Mouse (Mus musculus) MEL (cell line): ENCODE data around the gene Map3k15. TPM values are rescaled to one million over a fixed set of nuclear protein-coding genes. Genes with fewer than 3 reads are reported as not detected.

Source experiments
- DNase-seq: peaks from one replicate; pipeline ENCODE4 v3.0.0; 2011; ENCODE audit warnings: low read depth, low spot score
- H3K27ac ChIP-seq: 2 replicates; pipeline ENCODE4 v1.5.1; 2012; ENCODE audit warnings: low read depth, mild to moderate bottlenecking, control low read depth, low read length, moderate library complexity; ENCODE audit not compliant: control insufficient read depth
- H3K27me3 ChIP-seq, 2 experiments: fragments of 150-350 bp in 1 of 2; sonication (generic) in 1 of 2; 2 replicates each; pipeline ENCODE4 v1.6.1; 2012; ENCODE audit warnings: low read length in 2 of 2, mild to moderate bottlenecking in 2 of 2, improper control_type of control experiment in 1 of 2, moderate library complexity in 1 of 2; ENCODE audit not compliant: insufficient read depth in 2 of 2, control insufficient read depth in 1 of 2
- H3K36me3 ChIP-seq, 2 experiments: 2 replicates each; pipeline ENCODE4 v1.6.1; 2012 to 2014; ENCODE audit warnings: low read length in 2 of 2, improper control_type of control experiment in 1 of 2, inconsistent platforms in 1 of 2, mild to moderate bottlenecking in 1 of 2; ENCODE audit not compliant: insufficient read depth in 2 of 2, control insufficient read depth in 1 of 2
- H3K4me1 ChIP-seq, 2 experiments: fragments of 150-350 bp in 1 of 2; sonication (generic) in 1 of 2; 2 replicates each; pipeline ENCODE4 v1.6.1; 2012; ENCODE audit warnings: low read length in 2 of 2, improper control_type of control experiment in 1 of 2, mild to moderate bottlenecking in 1 of 2; ENCODE audit not compliant: insufficient read depth in 2 of 2, control insufficient read depth in 1 of 2
- H3K4me3 ChIP-seq, 2 experiments: fragments of 150-350 bp in 1 of 2; sonication (generic) in 1 of 2; 2 replicates each; pipeline ENCODE4 v1.5.1; 2012; ENCODE audit warnings: low read depth in 2 of 2, low read length in 2 of 2, mild to moderate bottlenecking in 2 of 2, moderate library complexity in 2 of 2, control low read depth in 1 of 2, improper control_type of control experiment in 1 of 2; ENCODE audit not compliant: control insufficient read depth in 1 of 2, insufficient read depth in 1 of 2
- H3K79me2 ChIP-seq: 2 replicates; pipeline ENCODE4 v1.6.1; 2012; ENCODE audit warnings: mild to moderate bottlenecking, low read length, moderate library complexity; ENCODE audit not compliant: control insufficient read depth, poor library complexity, insufficient read depth
- H3K9ac ChIP-seq: 2 replicates; pipeline ENCODE4 v1.6.1; 2012; ENCODE audit warnings: low read depth, mild to moderate bottlenecking, control low read depth, low read length, moderate library complexity; ENCODE audit not compliant: control insufficient read depth, poor library complexity, severe bottlenecking
- H3K9me3 ChIP-seq: fragments of 150-350 bp; sonication (generic); replicated peaks from 2 replicates; pipeline ENCODE4 v1.6.1; 2012; ENCODE audit warnings: mild to moderate bottlenecking, low read length, improper control_type of control experiment, moderate library complexity; ENCODE audit not compliant: insufficient read depth
- EP300 ChIP-seq, 2 experiments: IDR thresholded peaks; 2 replicates each; pipeline ENCODE4 v1.6.1; 2011; ENCODE audit warnings: improper control_type of control experiment in 2 of 2, low read length in 2 of 2, low read depth in 1 of 2, mild to moderate bottlenecking in 1 of 2
- ETS1 ChIP-seq: IDR thresholded peaks from 2 replicates; pipeline ENCODE4 v1.6.1; 2012; ENCODE audit warnings: low read depth, mild to moderate bottlenecking, inconsistent platforms, low read length, improper control_type of control experiment, moderate library complexity
- GATA1 ChIP-seq: IDR thresholded peaks from 2 replicates; pipeline ENCODE4 v1.6.1; 2011; ENCODE audit warnings: low read depth, low read length, improper control_type of control experiment
- KAT2A ChIP-seq: conservative IDR thresholded peaks from 2 replicates; pipeline ENCODE4 v1.6.1; 2012; ENCODE audit warnings: low read depth, low read length, improper control_type of control experiment, inconsistent platforms
- MEF2A ChIP-seq: IDR thresholded peaks from 2 replicates; pipeline ENCODE4 v1.6.1; 2014; ENCODE audit warnings: low read depth, mild to moderate bottlenecking, inconsistent platforms, low read length, improper control_type of control experiment; ENCODE audit not compliant: poor library complexity, insufficient replicate concordance, severe bottlenecking; ENCODE audit errors: extremely low read depth
- MXI1 ChIP-seq: IDR thresholded peaks from 2 replicates; pipeline ENCODE4 v1.6.1; 2011; ENCODE audit warnings: mild to moderate bottlenecking, low read depth, low read length, improper control_type of control experiment
- NELFE ChIP-seq: IDR thresholded peaks from 2 replicates; pipeline ENCODE4 v1.6.1; 2011; ENCODE audit warnings: low read depth, low read length, improper control_type of control experiment
- POLR2AphosphoS5 ChIP-seq: IDR thresholded peaks from 2 replicates; pipeline ENCODE4 v1.6.1; 2012; ENCODE audit warnings: low read depth, borderline replicate concordance, mild to moderate bottlenecking, inconsistent platforms, low read length, moderate library complexity, mixed read lengths
- RAD21 ChIP-seq: IDR thresholded peaks from 2 replicates; pipeline ENCODE4 v1.6.1; 2011; ENCODE audit warnings: mild to moderate bottlenecking, low read depth, low read length, improper control_type of control experiment
- RCOR1 ChIP-seq: IDR thresholded peaks from 2 replicates; pipeline ENCODE4 v1.6.1; 2012; ENCODE audit warnings: low read depth, mild to moderate bottlenecking, inconsistent platforms, low read length, improper control_type of control experiment
- SIN3A ChIP-seq: IDR thresholded peaks from 2 replicates; pipeline ENCODE4 v1.6.1; 2012; ENCODE audit warnings: low read length, improper control_type of control experiment, inconsistent platforms
- TCF12 ChIP-seq: IDR thresholded peaks from 2 replicates; pipeline ENCODE4 v1.6.1; 2014; ENCODE audit warnings: low read depth, mild to moderate bottlenecking, inconsistent platforms, low read length, improper control_type of control experiment, moderate library complexity
- polyA plus RNA-seq, 2 experiments: library from polyadenylated mRNA; stranded (reverse) in 1 of 2; unstranded in 1 of 2; fragments of >175 nt in 1 of 2; fragments of >200 nt in 1 of 2; gene quantifications; 2 replicates each; pipeline versions ENCODE4 v1.2.1 to v1.2.4; 2012; ENCODE audit warnings: low replicate concordance in 2 of 2, low read depth in 1 of 2; ENCODE audit not compliant: insufficient read length in 2 of 2, insufficient read depth in 1 of 2, missing spikeins in 1 of 2
- total RNA-seq: library from RNA; depleted of rRNA; stranded (reverse); fragments of 300-350 nt; gene quantifications from 2 replicates; pipeline ENCODE4 v1.2.3, GENCODE M21; 2012

Map3k15 gene
- total and polyA plus RNA-seq, 3 experiments, result 14.8 to 16.9 TPM; not detected in 1

DNA sequence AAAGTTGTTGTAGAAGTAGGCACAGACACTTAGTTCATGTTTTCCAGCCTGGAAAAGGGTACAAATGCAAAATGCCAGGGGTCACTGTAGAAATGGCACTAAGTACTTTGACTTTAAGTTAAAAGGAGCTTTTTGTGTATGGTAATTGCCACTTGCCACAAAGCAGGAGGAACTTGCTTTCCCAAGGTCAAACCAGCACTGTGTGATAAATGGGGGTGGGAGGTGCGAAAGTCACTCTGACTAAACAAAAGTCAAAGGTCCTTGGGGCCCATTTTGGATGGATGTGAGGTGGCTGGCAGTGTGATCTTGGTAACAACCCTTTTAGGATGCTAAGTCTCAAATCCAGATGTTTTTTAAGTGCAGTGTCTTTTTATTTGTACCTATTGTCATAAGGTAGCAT, 44.6 kb upstream of the Map3k15 start:
- no peak for TF ChIP-seq KAT2A
- no peaks in the 10 kb centered on the region for H3K9me3 ChIP-seq
- H3K9ac ChIP-seq, result no peak overlapping the region
- H3K79me2 ChIP-seq, result no peaks in the 10 kb centered on the region
- no peak overlapping the region for H3K27ac ChIP-seq
- H3K27me3 ChIP-seq, result no peaks in the 10 kb centered on the region
- H3K4me1 ChIP-seq, result no peaks in the 10 kb centered on the region
- H3K4me3 ChIP-seq, result no peak overlapping the region
- no peak for DNase-seq
- H3K36me3 ChIP-seq, result no peaks in the 10 kb centered on the region

DNA sequence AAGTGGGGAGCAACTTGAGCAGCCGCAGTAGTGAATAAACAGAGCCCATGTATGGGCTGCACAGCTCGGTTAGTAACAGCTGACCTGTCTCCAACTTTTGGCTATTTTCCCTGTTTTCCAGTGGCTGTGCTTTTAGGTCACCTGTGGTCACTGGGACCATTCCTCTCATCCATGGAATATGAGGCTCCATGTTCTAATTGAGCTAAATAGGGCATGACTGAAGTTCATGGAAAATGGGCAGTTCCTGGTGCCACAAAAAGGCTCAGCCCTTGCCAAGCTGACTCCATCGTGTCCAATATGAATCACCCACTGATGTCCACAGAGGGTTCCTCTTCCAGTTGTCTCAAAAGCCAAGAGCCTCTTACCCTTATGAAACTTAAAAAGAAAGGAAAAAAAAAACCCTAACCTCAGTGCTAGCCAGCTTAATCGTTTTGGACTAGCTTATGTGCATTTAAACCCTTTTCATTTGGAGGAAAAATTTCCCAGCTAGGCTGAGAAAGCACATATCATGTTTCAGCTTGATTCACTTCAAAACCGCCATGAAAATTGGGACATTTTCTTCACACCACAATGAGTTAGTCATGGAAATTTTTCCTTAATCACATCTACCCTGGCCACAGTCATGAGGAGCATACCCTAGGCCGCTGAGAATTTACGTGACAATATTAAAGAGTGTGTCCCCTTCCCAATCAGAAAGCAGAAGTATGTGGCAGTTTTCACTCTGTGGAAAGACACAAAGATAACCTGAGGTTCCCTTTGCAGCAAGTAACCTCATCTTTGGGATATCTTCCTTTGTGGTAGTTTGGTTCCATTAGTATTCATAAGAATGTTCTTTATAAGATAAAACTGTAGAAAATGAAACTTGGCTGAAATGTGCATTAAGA, 34.4 kb upstream of the Map3k15 start:
- Histone ChIP-seq H3K36me3 (peaks cover 0 to 14% of the 10 kb centered on the region in 2 experiments; a peak in 2 of 4 replicates), H3K27ac (peak overlapping the region; percentile 32; the same call in 1 of the 2 replicates), H3K4me3 (peak overlapping the region in 1 of 2 experiments; percentile 43; a peak in 2 of 4 replicates), H3K79me2 (no peaks in the 10 kb centered on the region), H3K9ac (no peak overlapping the region), H3K4me1 (peaks cover 11 to 13% of the 10 kb centered on the region in 2 experiments), H3K27me3 (no peaks in the 10 kb centered on the region), H3K9me3 (no peaks in the 10 kb centered on the region)
- DNase-seq, result peak; percentile 70
- TF ChIP-seq EP300 (IDR thresholded peaks at IDR 0.05; ENCODE audit: low read depth in 1 of 2, low read length in 2 of 2) (peak; percentile 73 to 82), SIN3A (0 out of 2 replicates have a peak, but pooled peaks have one; percentile 27), TCF12 (peak; percentile 58; the same call in 1 of the 2 replicates), ETS1 (peak; percentile 66), RCOR1 (peak; percentile 64), GATA1 (peak; percentile 63), MEF2A (no peak), MXI1 (no peak)

DNA sequence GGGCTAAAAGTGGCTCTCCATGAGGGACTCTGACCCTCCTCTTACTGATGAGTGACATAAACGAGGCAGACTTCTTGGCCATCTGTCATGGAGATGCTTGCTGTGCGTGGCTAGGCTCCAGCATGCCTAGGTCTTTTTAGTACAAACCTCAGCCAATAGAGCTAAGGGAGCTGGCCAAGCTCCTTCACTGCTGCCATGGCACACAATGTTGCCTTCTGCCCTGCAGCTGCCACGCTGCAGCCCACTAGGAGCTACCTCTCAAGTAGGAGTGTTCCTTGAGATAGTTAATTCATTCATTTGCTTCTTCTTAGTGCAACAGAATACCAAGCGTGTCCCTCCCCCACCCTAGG, 33.8 kb upstream of the Map3k15 start:
- H3K27me3 ChIP-seq, result no peaks in the 10 kb centered on the region
- no peak for DNase-seq
- no peak overlapping the region for H3K9ac ChIP-seq
- H3K4me3 ChIP-seq, result peak overlapping the region in 1 of 2 experiments; percentile 43; a peak in 2 of 4 replicates
- H3K9me3 ChIP-seq, result no peaks in the 10 kb centered on the region
- H3K79me2 ChIP-seq, result no peaks in the 10 kb centered on the region
- peaks cover 11 to 13% of the 10 kb centered on the region in 2 experiments for H3K4me1 ChIP-seq
- H3K36me3 ChIP-seq, result peaks cover 0 to 14% of the 10 kb centered on the region in 2 experiments; a peak in 2 of 4 replicates
- H3K27ac ChIP-seq, result peak overlapping the region; percentile 32
- TF ChIP-seq NELFE (no peak), RAD21 (no peak), POLR2AphosphoS5 (no peak)
